Mouse (Mus musculus) liver, embryonic 15.5 days (tissue): Measurements from ENCODE around the gene Nfyc. TPM values are rescaled to one million over a fixed set of nuclear protein-coding genes. Genes with fewer than 3 reads are reported as not detected.
A peak's percentile ranks its signal among the peaks of the same experiment; 100 is the strongest.

Source experiments
- ATAC-seq: fragments of 200-750 bp; cut with Nextera tagmentation; 2 replicates; pipeline ENCODE4 v1.8.0; 2017; ENCODE audit warnings: moderate number of reproducible peaks, mild to moderate bottlenecking, moderate library complexity; ENCODE audit not compliant: insufficient read depth
- H3K27ac ChIP-seq: fragments of 300-500 bp; sonication (generic); replicated peaks from 2 replicates; pipeline ENCODE4 v1.5.1; 2015; ENCODE audit warnings: mild to moderate bottlenecking, inconsistent platforms
- H3K27me3 ChIP-seq: fragments of 300-500 bp; sonication (generic); 2 replicates; pipeline ENCODE4 v1.6.1; 2015; ENCODE audit warnings: mild to moderate bottlenecking, inconsistent platforms
- H3K36me3 ChIP-seq: fragments of 300-500 bp; sonication (generic); replicated peaks from 2 replicates; pipeline ENCODE4 v1.6.1; 2015; ENCODE audit warnings: moderate library complexity, mild to moderate bottlenecking, inconsistent platforms
- H3K4me1 ChIP-seq: fragments of 300-500 bp; sonication (generic); replicated peaks from 2 replicates; pipeline ENCODE4 v1.6.1; 2015; ENCODE audit warnings: inconsistent platforms
- H3K4me2 ChIP-seq: fragments of 300-500 bp; sonication (generic); 2 replicates; pipeline ENCODE4 v1.6.1; 2015; ENCODE audit warnings: moderate library complexity, mild to moderate bottlenecking, inconsistent platforms
- H3K4me3 ChIP-seq: fragments of 300-500 bp; sonication (generic); replicated peaks from 2 replicates; pipeline ENCODE4 v1.5.1; 2015; ENCODE audit warnings: mild to moderate bottlenecking, inconsistent platforms
- H3K9ac ChIP-seq: fragments of 300-500 bp; sonication (generic); 2 replicates; pipeline ENCODE4 v1.6.1; 2015; ENCODE audit warnings: moderate library complexity, mild to moderate bottlenecking, inconsistent platforms
- H3K9me3 ChIP-seq: fragments of 300-500 bp; sonication (generic); replicated peaks from 2 replicates; pipeline ENCODE4 v1.6.1; 2016; ENCODE audit warnings: inconsistent platforms
- WGBS: fragments of 180-500 bp; shearing (Covaris S2); methylation state at CpG from one replicate; pipeline ENCODE4 v1.1.7; 2015; ENCODE audit warnings: mixed read lengths; ENCODE audit not compliant: insufficient replicate concordance; 5-methylcytosine and 5-hydroxymethylcytosine counted together
- microRNA counts: library from miRNA; unstranded; fragments of <30 nt; microRNA quantifications from one replicate; lab custom pipeline; 2016
- microRNA-seq: library from miRNA; unstranded; fragments of <30 nt; microRNA quantifications from one replicate; pipeline ENCODE4, GENCODE M21; 2016
- polyA plus RNA-seq: library from polyadenylated mRNA; unstranded; fragments of >200 nt; fragmentation: Nextera tagmentation; extraction: Ambion mirVana; gene quantifications from 2 replicates; pipeline ENCODE4 v1.2.1, GENCODE M21; 2015

Nfyc gene
- polyA plus RNA-seq, 1 experiment from 2014 or later, result 50.0 TPM

GRCm38 (mm10) chr4:120713856-120714497, 117.4 kb downstream of the Nfyc start:
- Histone ChIP-seq H3K4me3 (no peak overlapping the region), H3K4me2 (no peak overlapping the region), H3K4me1 (peaks cover 9% of the 10 kb centered on the region), H3K9ac (no peak overlapping the region), H3K9me3 (no peaks in the 10 kb centered on the region), H3K27me3 (peaks cover 93% of the 10 kb centered on the region), H3K36me3 (no peaks in the 10 kb centered on the region), H3K27ac (no peak overlapping the region)
- 45% methylated on average over 6 of the region's 6 CpGs for WGBS
- no peak for ATAC-seq

GRCm38 (mm10) chr4:120713021-120713420, 118.4 kb downstream of the Nfyc start:
- Histone ChIP-seq H3K36me3 (no peaks in the 10 kb centered on the region), H3K27ac (no peak overlapping the region), H3K9me3 (no peaks in the 10 kb centered on the region), H3K4me3 (no peak overlapping the region), H3K27me3 (peaks cover 93% of the 10 kb centered on the region), H3K4me1 (peaks cover 9% of the 10 kb centered on the region), H3K9ac (no peak overlapping the region), H3K4me2 (no peak overlapping the region)
- ATAC-seq, result no peak
- WGBS, result 80% methylated on average over 6 of the region's 6 CpGs

GRCm38 (mm10) chr4:120712236-120712635, 119.1 kb downstream of the Nfyc start:
- ATAC-seq, result no peak

More at GRCm38 (mm10) chr4:120712236-120712635, 119.1 kb downstream of the Nfyc start:
- no peak overlapping the region for H3K4me2 ChIP-seq
- no peaks in the 10 kb centered on the region for H3K36me3 ChIP-seq
- H3K4me1 ChIP-seq, result peaks cover 9% of the 10 kb centered on the region
- no peaks in the 10 kb centered on the region for H3K9me3 ChIP-seq
- WGBS, result 71% methylated on average over 12 of the region's 12 CpGs
- no peak overlapping the region for H3K9ac ChIP-seq
- H3K27me3 ChIP-seq, result peaks cover 90% of the 10 kb centered on the region
- no peak overlapping the region for H3K27ac ChIP-seq
- H3K4me3 ChIP-seq, result no peak overlapping the region

MicroRNA genes within 50 kb of the gene (microRNA counts, 519-probe panel; counts per million panel counts)
- 2,795 counts per million, percentile 55 among the panel's probes with 10 or more counts for microRNA mmu-miR-30e (lab: Ali Mortazavi, UCI)

Small RNA genes within 50 kb of the gene (microRNA-seq; reads per million reads assigned to microRNA genes)
- gene Gm23936 (not detected), gene Mir30c-1 (92.4 reads per million, percentile 52 among the genes with 10 or more reads in this experiment), gene Mir30e (not detected), gene Mir30f (not detected)

Other genes with a start within 250 kb of the Nfyc start
- not detected in 2 replicates for gene Gm8439, start 242.8 kb downstream of the Nfyc start, polyA plus RNA-seq
- gene Cited4, start 165.0 kb downstream of the Nfyc start, polyA plus RNA-seq, result 78.5 and 82.8 TPM in 2 replicates
- gene Kcnq4, start 83.0 kb downstream of the Nfyc start, polyA plus RNA-seq, result 0.13 TPM in 2 replicates
- 0.20 and 0.24 TPM in 2 replicates for gene Rims3, start 23.2 kb upstream of the Nfyc start, polyA plus RNA-seq
- gene Exo5, start 93.4 kb upstream of the Nfyc start, polyA plus RNA-seq, result 6.2 and 7.0 TPM in 2 replicates
- gene Zfp69, start 120.1 kb upstream of the Nfyc start, polyA plus RNA-seq, result 1.6 and 1.7 TPM in 2 replicates
- 15.9 and 17.6 TPM in 2 replicates for gene Smap2, start 185.7 kb upstream of the Nfyc start, polyA plus RNA-seq
- 2.5 and 2.7 TPM in 2 replicates for gene Col9a2, start 207.8 kb upstream of the Nfyc start, polyA plus RNA-seq